ENCODE assay signal across 10 mouse cellular contexts in genomic region chr17:70924565-70925220, GRCm38 (mm10).
DNase-seq lines count a peak whose midpoint lies in the region; ATAC-seq and TF ChIP-seq lines count a peak whose summit lies in the region.
"Had no signal": no experiment of that assay in that cellular context is flagged by ENCODE, and none has a peak within 500 bp of the region (broad histone marks: within the 10 kb centered on the region; RNA-seq: fewer than 3 reads in every experiment).

No protein-coding gene starts in this region.

- H3K9ac ChIP-seq in heart, embryonic 12.5 days, result no peak overlapping the region
- no peak overlapping the region for H3K9ac ChIP-seq in neural tube, embryonic 15.5 days (replicated peaks)
- H3K9ac ChIP-seq: forebrain, postnatal 0 days had no signal

- H3K4me2 ChIP-seq in heart, embryonic 12.5 days, result no peak overlapping the region
- no peak overlapping the region for H3K4me2 ChIP-seq in neural tube, embryonic 15.5 days

- ATAC-seq in heart, embryonic 12.5 days (ENCODE audit: insufficient number of reproducible peaks, low FRiP score), result no peak
- ATAC-seq in neural tube, embryonic 15.5 days (ENCODE audit: low FRiP score), result no peak
- ATAC-seq: forebrain, postnatal 0 days had no signal

- peak; percentile 94 for DNase-seq in heart, adult 11 months
- DNase-seq in B cell, adult 2 months, result peak; percentile 62 to 66
- peak; percentile 79 for DNase-seq in naive thymus-derived CD4-positive, alpha-beta T cell, adult 2 months (ENCODE audit: low read depth)
- DNase-seq in left cerebral cortex, adult 2 months (ENCODE audit: extremely low spot score in 1 of 2, low spot score in 2 of 2), result no peak
- DNase-seq in urinary bladder, adult 2 months (ENCODE audit: low spot score), result no peak
- DNase-seq: cerebellum, postnatal 14 days; forebrain, postnatal 0 days had no signal

- no peaks in the 10 kb centered on the region for H3K9me3 ChIP-seq in heart, embryonic 12.5 days (replicated peaks)
- no peaks in the 10 kb centered on the region for H3K9me3 ChIP-seq in neural tube, embryonic 15.5 days (replicated peaks)

- H3K4me1 ChIP-seq in heart, embryonic 12.5 days (replicated peaks), result no peaks in the 10 kb centered on the region
- H3K4me1 ChIP-seq in brown adipose tissue, adult 24 weeks (ENCODE audit: control insufficient read depth, insufficient read depth, insufficient read length, low read length), result no peaks in the 10 kb centered on the region
- no peaks in the 10 kb centered on the region for H3K4me1 ChIP-seq in neural tube, embryonic 15.5 days

- intact Hi-C loops in left cerebral cortex, adult 2 months (cut with DNase I), result no loop called here

- H3K27me3 ChIP-seq in heart, embryonic 12.5 days (replicated peaks), result no peaks in the 10 kb centered on the region
- H3K27me3 ChIP-seq in neural tube, embryonic 15.5 days (replicated peaks), result no peaks in the 10 kb centered on the region

- H3K27ac ChIP-seq in heart, embryonic 12.5 days (ENCODE audit: poor library complexity, severe bottlenecking), result no peak overlapping the region
- H3K27ac ChIP-seq in brown adipose tissue, adult 24 weeks (replicated peaks; ENCODE audit: low read depth, low read length), result peak overlapping the region; percentile 81
- no peak overlapping the region for H3K27ac ChIP-seq in left cerebral cortex, adult 2 months
- no peak overlapping the region for H3K27ac ChIP-seq in neural tube, embryonic 15.5 days (replicated peaks)

- no peak for TF ChIP-seq CTCF in left cerebral cortex, adult 2 months (IDR thresholded peaks at IDR 0.05)

- H3K4me3 ChIP-seq in heart, embryonic 12.5 days, result no peak overlapping the region
- H3K4me3 ChIP-seq in brown adipose tissue, adult 24 weeks (ENCODE audit: insufficient read depth, low read depth, low read length), result peak overlapping the region; percentile 72
- H3K4me3 ChIP-seq in left cerebral cortex, adult 2 months, result no peak overlapping the region
- no peak overlapping the region for H3K4me3 ChIP-seq in neural tube, embryonic 15.5 days (replicated peaks)

- 73% methylated on average over 8 of the region's 8 CpGs for WGBS in heart, embryonic 12.5 days
- WGBS in neural tube, embryonic 15.5 days, result 90% methylated on average over 8 of the region's 8 CpGs

- H3K36me3 ChIP-seq in heart, embryonic 12.5 days, result no peaks in the 10 kb centered on the region
- H3K36me3 ChIP-seq in neural tube, embryonic 15.5 days, result no peaks in the 10 kb centered on the region

Comparison
In these comparisons a context has a peak if more than half of its experiments do, and no peak if none do; other contexts are left out.
1. DNase-seq: peak in heart, adult 11 months (single experiment), B cell, adult 2 months (2 of 2) and naive thymus-derived CD4-positive, alpha-beta T cell, adult 2 months (single experiment); none in left cerebral cortex, adult 2 months (0 of 2) and urinary bladder, adult 2 months (single experiment).